In the genomic region with DNA sequence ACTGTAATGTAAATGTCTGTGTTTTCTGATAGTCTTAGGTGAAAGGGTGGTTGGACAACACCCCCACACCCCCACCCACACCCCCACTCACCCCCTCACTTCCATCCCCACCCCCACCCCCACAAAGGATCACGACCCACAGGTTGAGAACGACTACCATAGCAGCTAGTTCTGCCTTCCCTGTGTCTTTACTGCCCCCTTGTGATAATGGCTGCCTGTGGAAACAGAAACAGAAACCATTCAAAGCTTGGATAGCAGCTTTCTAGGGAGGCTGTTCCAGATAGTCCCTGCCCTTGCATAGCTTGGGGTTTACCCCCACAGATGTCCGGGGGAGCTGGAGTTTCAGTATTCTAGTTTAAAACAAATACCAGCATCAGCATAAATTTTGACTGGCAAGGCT, we compare ENCODE assay signal across 9 mouse cellular contexts. TPM values are rescaled to one million over a fixed set of nuclear protein-coding genes. Genes with fewer than 3 reads are reported as not detected.
DNase-seq lines count a peak whose midpoint lies in the region; ATAC-seq lines count a peak whose summit lies in the region.
"Had no signal": no experiment of that assay in that cellular context is flagged by ENCODE, and none has a peak within 500 bp of the region (broad histone marks: within the 10 kb centered on the region; RNA-seq: fewer than 3 reads in every experiment).

No protein-coding gene starts in this region.

- no peak overlapping the region for H3K4me2 ChIP-seq in intestine, embryonic 16.5 days (ENCODE audit: low read depth, low read length)
- H3K4me2 ChIP-seq in intestine, embryonic 15.5 days (replicated peaks) = no peak overlapping the region
- H3K4me2 ChIP-seq: neural tube, embryonic 13.5 days had no signal

- no peak overlapping the region for H3K4me3 ChIP-seq in intestine, embryonic 16.5 days (ENCODE audit: low read length)
- no peak overlapping the region for H3K4me3 ChIP-seq in intestine, embryonic 15.5 days (replicated peaks)
- H3K4me3 ChIP-seq: neural tube, embryonic 13.5 days had no signal

- no peak overlapping the region for H3K9ac ChIP-seq in intestine, embryonic 16.5 days (ENCODE audit: low read depth, low read length)
- no peak overlapping the region for H3K9ac ChIP-seq in intestine, embryonic 15.5 days
- H3K9ac ChIP-seq: neural tube, embryonic 13.5 days had no signal

- H3K9me3 ChIP-seq in intestine, embryonic 16.5 days (ENCODE audit: control insufficient read depth, low read length) = no peaks in the 10 kb centered on the region
- no peaks in the 10 kb centered on the region for H3K9me3 ChIP-seq in intestine, embryonic 15.5 days
- H3K9me3 ChIP-seq: neural tube, embryonic 13.5 days had no signal

- H3K27ac ChIP-seq in intestine, embryonic 16.5 days (ENCODE audit: low read length) = no peak overlapping the region
- no peak overlapping the region for H3K27ac ChIP-seq in intestine, embryonic 15.5 days
- H3K27ac ChIP-seq: neural tube, embryonic 13.5 days had no signal

- 17% methylated on average over 3 of the region's 3 CpGs for WGBS in intestine, embryonic 16.5 days
- 16% methylated on average over 3 of the region's 3 CpGs for WGBS in intestine, embryonic 15.5 days

- no peaks in the 10 kb centered on the region for H3K27me3 ChIP-seq in intestine, embryonic 16.5 days (replicated peaks; ENCODE audit: control insufficient read depth, insufficient read depth, low read length)
- H3K27me3 ChIP-seq in intestine, embryonic 15.5 days (replicated peaks) = no peaks in the 10 kb centered on the region
- H3K27me3 ChIP-seq: neural tube, embryonic 13.5 days had no signal

- peak; percentile 56 for DNase-seq in CD4-positive helper T cell, adult 2 months (ENCODE audit: low read depth, low spot score)
- DNase-seq in embryo, embryonic 10.5 days (ENCODE audit: low spot score) = peak; percentile 47
- peak; percentile 40 for DNase-seq in layer of hippocampus, adult 9-10 months (ENCODE audit: low spot score)

- H3K36me3 ChIP-seq in intestine, embryonic 16.5 days (ENCODE audit: control insufficient read depth, insufficient read depth, low read length) = no peaks in the 10 kb centered on the region
- H3K36me3 ChIP-seq in intestine, embryonic 15.5 days = no peaks in the 10 kb centered on the region
- H3K36me3 ChIP-seq: neural tube, embryonic 13.5 days had no signal

- peak; percentile 48 for ATAC-seq in intestine, embryonic 16.5 days
- no peak for ATAC-seq in intestine, embryonic 15.5 days
- ATAC-seq in activated CD4-positive, CD25-positive, alpha-beta regulatory T cell, adult 4 months = peak; percentile 77
- peak; percentile 41; the same call in 1 of the 2 replicates for ATAC-seq in neutrophil, adult 5-6 weeks (ENCODE audit: extremely low read depth, insufficient number of reproducible peaks, low FRiP score, poor library complexity, severe bottlenecking)
- ATAC-seq in erythroid progenitor cell, adult 5-6 weeks (replicated peaks; ENCODE audit: low FRiP score, poor library complexity, severe bottlenecking) = no peak

- no peaks in the 10 kb centered on the region for H3K4me1 ChIP-seq in intestine, embryonic 16.5 days (ENCODE audit: control insufficient read depth, insufficient read depth, low read length)
- no peaks in the 10 kb centered on the region for H3K4me1 ChIP-seq in intestine, embryonic 15.5 days (replicated peaks)
- H3K4me1 ChIP-seq: neural tube, embryonic 13.5 days had no signal

RNA-seq across cellular contexts. Expression of a gene that starts 3.0 kb away (rescaled TPM):
- 9.4 and 10.2 TPM in 2 replicates for polyA plus RNA-seq in intestine, embryonic 16.5 days (2015; fragmentation: Nextera tagmentation; extraction: Ambion mirVana)
- polyA plus RNA-seq in intestine, embryonic 15.5 days (2015; fragmentation: Nextera tagmentation; extraction: Ambion mirVana) = 7.9 and 8.2 TPM in 2 replicates
- not detected for polyA plus RNA-seq in activated CD4-positive, CD25-positive, alpha-beta regulatory T cell, adult 4 months (2017; shearing (Covaris generic))
- 0.12 TPM in 1 of 2 replicates, not detected in the other for total RNA-seq in neutrophil, adult 5-6 weeks (2017)
- not detected in 2 replicates for total RNA-seq in erythroid progenitor cell, adult 5-6 weeks (2015; ENCODE audit: low replicate concordance)
- not detected in 2 replicates for total RNA-seq in erythroid progenitor cell, adult 5-6 weeks (2017; ENCODE audit: low replicate concordance)

RNA-seq across cellular contexts. Expression of a gene that starts 56.8 kb away (rescaled TPM):
- polyA plus RNA-seq in intestine, embryonic 16.5 days (2015; fragmentation: Nextera tagmentation; extraction: Ambion mirVana) = 32.8 and 34.4 TPM in 2 replicates
- 33.1 and 34.3 TPM in 2 replicates for polyA plus RNA-seq in intestine, embryonic 15.5 days (2015; fragmentation: Nextera tagmentation; extraction: Ambion mirVana)
- polyA plus RNA-seq in activated CD4-positive, CD25-positive, alpha-beta regulatory T cell, adult 4 months (2017; shearing (Covaris generic)) = 10 to 100 TPM; 12.1 to 15.4 TPM
- 46.0 and 51.2 TPM in 2 replicates for total RNA-seq in neutrophil, adult 5-6 weeks (2017)
- 4.6 and 13.7 TPM in 2 replicates for total RNA-seq in erythroid progenitor cell, adult 5-6 weeks (2015; ENCODE audit: low replicate concordance)
- total RNA-seq in erythroid progenitor cell, adult 5-6 weeks (2017; ENCODE audit: low replicate concordance) = 12.6 and 14.8 TPM in 2 replicates

Comparison
In these comparisons a context has a peak if more than half of its experiments do, and no peak if none do; other contexts are left out.
1. ATAC-seq: peak in intestine, embryonic 16.5 days (single experiment), activated CD4-positive, CD25-positive, alpha-beta regulatory T cell, adult 4 months (single experiment) and neutrophil, adult 5-6 weeks (single experiment); none in intestine, embryonic 15.5 days (single experiment) and erythroid progenitor cell, adult 5-6 weeks (single experiment).
2. Peak in every context shown above with its lines, with median percentiles within 50 percentile points of each other: DNase-seq.